Mouse (Mus musculus) right cerebral cortex, postnatal 36 days (tissue): ENCODE data around the gene Ttc36.
A peak's percentile ranks its signal among the peaks of the same experiment; 100 is the strongest.

Experiments
- DNase-seq, 2 experiments: peaks; one replicate each; pipeline ENCODE4 v3.0.0; 2022; ENCODE audit warnings: low spot score in 2 of 2, mixed read lengths in 1 of 2

Gene Ttc36

DNA sequence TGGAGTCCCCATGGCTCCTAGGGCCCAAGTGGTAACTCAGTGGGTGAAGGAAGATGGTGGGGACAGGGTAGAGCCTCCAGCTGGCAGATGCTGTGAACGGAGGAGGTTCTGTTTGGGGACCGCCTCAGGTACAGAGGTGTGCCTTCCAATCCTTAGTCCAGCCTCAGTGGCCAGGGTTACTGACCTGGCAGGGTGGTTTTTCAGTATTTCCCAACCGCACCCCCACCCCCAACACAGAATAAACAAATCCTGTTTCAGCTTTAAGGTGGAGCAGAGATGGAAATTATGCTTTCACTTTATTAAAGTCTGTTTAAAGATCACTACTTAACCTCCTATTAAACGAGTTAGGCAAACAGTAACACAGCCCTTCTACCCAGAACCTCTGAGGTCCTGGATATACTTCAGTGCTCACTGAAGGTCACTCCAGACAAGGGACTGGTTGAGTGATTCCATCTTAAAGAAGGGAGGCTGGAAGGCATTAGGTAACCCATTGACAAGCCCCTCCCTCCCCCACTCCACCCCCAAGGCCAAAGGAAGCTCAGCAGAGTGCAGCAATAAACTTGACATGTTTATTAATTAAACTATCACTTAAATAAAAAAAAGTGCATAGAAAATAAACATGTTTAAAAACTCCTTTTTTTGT, at the start of gene Ttc36:
Ttc36 (minus strand) TSS at position 265 of the 643 bp plus-strand sequence.
- DNase-seq = no peak

GRCm38 (mm10) chr9:44847446-44847845, 44.6 kb upstream of the Ttc36 start:
- no peak for DNase-seq

GRCm38 (mm10) chr9:44841241-44841640, 38.4 kb upstream of the Ttc36 start:
- no peak for DNase-seq

DNA sequence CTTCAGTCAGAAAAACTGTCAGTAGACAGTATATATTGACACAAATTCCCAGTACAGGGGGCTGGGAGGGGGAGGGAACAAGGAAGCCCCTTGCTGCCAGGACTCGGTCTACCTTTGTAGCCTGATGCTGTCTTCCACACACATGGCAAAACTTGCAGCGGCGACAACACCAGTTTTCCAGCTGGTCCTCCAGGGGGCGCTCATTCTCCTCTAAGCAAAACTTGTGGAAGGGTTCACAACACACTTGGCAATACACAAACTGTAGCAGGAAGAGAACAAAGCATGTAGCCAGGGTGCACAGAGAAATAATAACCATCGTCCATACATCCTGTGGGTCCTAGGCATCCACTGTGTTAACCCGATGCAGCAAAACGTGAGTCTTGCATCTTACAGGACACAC, 33.6 kb upstream of the Ttc36 start:
- peak in 1 of 2 experiments; percentile 35 for DNase-seq

- no peak for DNase-seq
Measured at GRCm38 (mm10) chr9:44832356-44832755, 29.5 kb upstream of the Ttc36 start.

DNA sequence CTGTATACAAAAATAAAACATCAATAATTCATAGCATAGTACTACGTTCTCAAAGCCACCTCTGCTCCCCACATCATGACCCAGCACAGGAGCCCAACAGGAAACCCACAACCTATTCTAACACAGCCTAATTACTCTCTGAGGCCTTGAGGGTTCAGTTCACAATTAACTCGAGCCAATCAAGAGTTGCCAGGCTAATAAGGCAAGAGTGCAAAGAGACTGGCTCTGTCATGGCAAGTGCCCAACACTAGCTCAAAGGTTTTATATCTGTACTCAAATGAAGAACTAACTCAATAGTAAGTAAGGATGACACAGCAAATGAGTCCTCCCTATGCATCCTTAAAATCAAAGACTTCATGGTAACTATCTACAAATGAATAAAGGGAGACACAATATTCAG, 27.6 kb upstream of the Ttc36 start:
- DNase-seq = no peak

DNA sequence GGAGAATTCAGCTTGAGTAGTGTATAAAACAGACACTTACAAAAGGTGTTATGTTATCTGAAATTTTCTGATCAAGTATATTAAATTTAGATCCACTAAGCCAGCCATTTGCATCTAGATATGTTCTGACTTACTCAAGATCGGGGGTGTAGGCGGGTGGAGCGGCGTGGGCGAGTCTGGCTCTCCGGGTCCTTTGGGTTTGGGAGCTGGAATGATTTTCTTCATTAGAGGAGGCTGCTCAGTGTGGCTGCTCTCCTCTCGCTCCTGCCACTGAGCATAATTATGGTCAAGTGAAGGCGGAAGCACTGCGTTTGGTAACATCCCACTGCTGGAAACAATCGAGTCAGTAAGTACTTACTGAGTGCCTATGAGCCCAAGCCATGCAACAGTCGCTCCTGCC, 26.1 kb upstream of the Ttc36 start:
- DNase-seq = peak; percentile 30 to 51

DNA sequence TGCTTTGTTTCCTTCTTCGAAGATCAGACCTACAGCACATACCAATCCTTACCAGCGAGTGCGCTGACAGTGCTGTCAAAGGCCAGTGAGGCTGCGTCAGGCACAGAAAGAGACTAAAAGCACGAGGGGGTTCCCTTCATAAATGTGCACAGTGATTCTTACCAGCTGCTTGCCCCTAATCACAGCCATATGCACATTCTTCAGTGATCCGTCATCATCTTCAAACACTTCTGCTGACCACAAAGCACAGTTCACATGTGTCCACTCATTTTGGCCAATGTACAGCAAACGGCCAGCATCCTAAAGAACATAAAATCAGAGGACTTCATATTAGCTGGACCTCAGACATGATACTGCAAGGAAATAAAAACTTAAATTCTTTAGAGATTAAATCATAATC, 23.8 kb upstream of the Ttc36 start:
- no peak for DNase-seq

GRCm38 (mm10) chr9:44819920-44820827, 17.3 kb upstream of the Ttc36 start:
- no peak for DNase-seq

DNA sequence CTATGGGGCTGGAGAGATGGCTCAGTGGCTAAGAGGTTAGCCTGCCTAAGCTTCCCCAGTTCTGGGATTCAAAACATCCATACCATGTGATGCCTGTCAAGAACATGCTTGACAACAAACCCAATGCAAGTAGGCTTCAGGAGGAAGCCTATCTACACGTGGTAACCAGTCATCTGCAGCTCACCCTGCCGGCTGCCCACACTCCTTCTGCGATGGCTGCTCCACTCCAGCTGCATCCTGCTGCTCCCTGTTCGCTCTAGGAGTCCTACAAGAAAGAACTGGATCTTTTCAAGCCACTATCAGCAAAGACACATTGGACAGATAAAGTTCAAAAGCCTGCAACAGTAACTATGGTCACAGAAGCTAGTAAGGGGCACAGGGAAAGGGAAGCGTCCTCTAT, 14.7 kb upstream of the Ttc36 start:
- DNase-seq = no peak

DNA sequence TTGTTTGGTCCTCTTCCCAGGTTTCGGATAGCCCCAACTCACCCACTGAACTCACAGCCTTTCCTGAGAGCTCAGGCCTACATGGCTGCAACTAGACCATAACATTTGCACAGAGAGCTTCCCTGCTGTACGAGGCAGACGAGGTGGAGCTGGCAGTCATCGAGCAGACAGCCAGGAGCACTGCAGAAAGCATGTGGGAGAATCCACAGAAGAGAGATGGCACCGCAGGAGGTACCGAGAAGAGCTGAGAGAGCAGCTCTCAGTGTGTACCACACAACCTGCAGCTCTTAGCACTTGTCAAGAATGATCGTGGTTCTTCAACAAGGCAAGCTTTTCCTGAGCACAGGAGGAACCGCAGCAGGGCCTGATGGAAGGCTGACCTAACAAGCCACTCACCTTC, 11.3 kb upstream of the Ttc36 start:
- DNase-seq = no peak

DNA sequence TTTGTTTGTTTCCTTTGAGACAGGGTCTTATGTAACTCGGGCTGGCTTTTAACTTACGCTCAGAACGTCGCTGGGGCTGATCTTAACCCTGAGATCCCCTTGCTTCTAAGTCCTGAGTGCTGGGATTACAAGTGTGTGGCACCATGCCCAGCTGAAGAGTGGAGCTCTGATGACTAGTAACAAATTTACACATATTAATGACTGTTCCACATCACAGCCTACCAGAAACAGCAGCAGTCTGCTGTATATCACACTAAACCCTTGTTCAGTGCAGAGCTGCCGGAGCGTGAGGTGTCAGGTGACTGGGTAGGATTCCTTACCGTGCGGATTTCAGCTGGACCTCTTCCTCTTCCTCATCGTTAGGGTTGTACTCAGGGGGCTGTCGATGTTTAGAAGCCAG, 7.4 kb upstream of the Ttc36 start:
- no peak for DNase-seq

DNA sequence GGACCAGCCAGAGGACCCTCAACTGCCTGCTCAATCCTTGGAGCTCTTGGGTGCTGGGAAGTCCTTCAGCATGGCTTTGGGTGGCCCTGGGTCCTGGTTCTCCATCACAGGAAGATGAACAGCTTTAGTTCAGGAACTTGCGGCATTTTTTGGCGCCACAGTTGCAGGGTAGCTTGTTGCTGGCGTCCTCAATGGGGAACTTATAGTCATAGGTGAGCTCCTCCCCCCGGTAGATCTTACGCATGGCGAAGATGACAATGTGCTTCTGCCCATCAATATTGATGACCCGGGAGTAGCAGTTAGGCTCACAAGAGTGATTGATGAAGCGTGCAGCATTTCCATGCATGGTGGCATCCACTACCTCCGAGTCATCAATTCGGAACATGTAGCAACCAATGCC, 4.9 kb upstream of the Ttc36 start:
- DNase-seq = no peak

GRCm38 (mm10) chr9:44807141-44807540, 4.3 kb upstream of the Ttc36 start:
- no peak for DNase-seq

DNA sequence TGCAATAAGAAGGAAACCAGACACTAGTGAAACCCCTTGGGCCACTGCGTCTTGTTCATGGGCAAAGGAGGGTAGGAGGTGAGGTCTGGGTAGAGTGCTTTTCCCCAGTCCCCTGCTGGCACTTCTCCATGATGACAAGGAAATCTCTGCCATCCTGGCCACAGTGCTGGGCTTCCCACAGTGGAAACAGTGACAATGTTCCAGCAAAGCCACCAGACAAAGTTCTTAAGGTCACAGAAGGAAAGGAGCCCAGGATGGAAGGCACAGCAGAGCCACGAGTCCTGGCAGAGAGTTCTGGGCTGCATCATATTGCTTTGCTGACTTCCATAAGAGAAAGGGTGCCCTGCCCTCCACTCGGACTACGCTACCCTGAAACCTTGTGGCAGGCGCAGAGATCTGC, 2.7 kb upstream of the Ttc36 start:
- DNase-seq = no peak

GRCm38 (mm10) chr9:44804678-44805077, 1.8 kb upstream of the Ttc36 start:
- no peak for DNase-seq

DNA sequence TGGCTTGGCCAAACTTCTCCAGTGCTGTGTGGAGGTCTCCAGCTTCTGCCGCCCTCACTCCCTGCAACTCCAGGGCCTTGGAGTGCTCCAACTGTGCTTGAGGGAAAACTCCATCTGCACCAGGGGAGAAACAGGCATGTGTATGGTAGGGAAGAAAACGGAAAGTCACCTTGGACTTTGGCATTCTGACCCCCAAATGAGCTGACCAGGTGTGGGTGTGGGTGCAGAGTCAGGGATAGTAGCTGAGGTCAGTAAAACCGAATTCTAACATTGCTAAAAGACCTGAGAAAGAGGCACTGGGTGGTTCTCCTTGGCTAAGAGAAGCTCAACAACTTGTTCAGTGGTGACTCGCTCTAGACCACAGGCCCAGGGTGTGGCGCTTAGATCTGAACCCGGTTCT, 1.2 kb downstream of the Ttc36 start:
- DNase-seq = no peak

DNA sequence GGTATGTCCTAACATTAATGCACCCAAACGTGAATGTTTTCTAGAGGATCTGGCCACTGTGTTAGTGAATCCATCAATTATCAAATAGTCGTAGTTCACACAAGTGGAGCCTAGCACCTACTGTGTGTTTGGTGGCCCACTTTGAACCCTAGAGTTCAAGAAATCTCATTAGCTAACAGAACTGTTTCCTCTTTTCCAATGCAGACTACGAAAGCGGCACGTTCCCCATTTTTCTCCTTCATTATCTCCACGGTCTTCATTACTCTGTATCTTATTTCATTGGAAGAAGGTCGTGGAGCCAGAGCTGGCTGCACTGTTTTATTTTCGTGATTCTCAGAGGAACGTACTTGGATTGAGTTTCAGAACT, 2.9 kb downstream of the Ttc36 start:
- DNase-seq = no peak

DNA sequence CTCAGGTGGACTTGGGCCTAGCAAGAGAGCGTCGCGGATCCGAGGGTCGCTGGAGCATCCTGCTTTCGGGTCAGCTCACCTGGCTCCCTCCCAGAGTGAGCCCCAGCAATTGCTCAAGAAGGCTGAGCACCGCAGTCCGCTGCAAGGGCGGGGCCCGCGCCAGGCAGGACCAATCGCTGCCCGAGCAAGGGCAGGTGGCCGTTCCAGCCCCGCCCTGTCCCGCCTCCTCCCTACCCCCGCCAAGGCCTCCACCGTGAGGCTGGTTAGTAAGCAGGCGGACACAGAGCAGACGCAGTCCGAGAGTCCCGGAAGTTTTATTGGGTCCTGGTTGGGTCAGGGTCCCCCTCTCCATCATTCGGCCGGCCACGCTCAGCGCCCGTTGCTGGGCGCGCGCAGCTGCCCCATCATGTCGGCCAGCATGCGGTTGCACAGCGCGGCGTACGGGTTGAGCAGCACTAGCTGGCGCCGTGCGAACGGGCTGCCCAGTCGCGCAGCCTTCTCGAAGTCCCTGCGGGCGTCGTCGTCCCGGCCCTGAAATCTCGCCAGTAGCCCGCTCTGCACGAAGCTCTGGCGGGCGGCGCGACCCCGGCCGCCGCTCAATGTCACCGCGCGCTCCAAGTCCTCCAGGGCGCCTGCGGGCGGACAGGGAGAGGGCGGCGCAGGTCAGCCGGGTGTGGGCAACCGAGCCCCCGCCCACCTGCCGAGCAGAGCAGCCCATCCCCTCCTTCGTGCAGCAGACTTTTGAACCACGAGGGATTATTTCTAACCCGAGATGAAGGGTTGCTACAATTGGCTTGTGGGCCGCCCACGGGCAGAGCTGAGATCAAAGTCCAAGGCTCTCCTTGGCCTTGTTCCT, 3.5 kb downstream of the Ttc36 start, which contains the start of gene Tmem25:
Tmem25 (minus strand) TSS at position 206 of the 856 bp plus-strand sequence.
- peak; percentile 83 to 92 for DNase-seq

DNA sequence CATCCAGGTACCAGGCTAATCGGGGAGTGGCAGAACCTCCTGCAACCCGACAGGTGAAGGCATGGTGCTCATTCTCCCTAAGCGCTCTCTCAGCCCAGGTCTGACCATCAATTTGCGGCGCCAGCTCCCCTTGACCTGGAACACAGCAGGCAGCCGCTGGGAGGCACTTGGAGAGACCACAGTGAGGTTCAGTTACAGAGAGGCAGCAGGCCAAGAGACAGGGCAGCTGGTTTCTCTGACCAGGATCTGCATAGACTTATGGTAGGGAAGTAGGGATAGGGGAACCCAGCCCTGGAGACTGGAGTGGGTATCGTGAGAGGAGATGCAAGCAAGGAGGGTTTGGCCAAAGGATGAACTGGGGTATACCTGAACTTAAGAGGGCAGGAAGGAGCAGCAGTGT, 4.6 kb downstream of the Ttc36 start:
- DNase-seq = no peak

GRCm38 (mm10) chr9:44792842-44793241, 10.0 kb downstream of the Ttc36 start:
- DNase-seq = no peak
